Mouse (Mus musculus) lung, postnatal 0 days (tissue): Measurements from ENCODE around the gene Gtpbp1. TPM values are rescaled to one million over a fixed set of nuclear protein-coding genes. Genes with fewer than 3 reads are reported as not detected.

Source experiments
- ATAC-seq: fragments of 200-750 bp; cut with Nextera tagmentation; 2 replicates; pipeline ENCODE4 v1.8.0; 2017; ENCODE audit warnings: moderate library complexity
- DNase-seq: peaks from one replicate; pipeline ENCODE4 v3.0.0-alpha.2; 2016; ENCODE audit warnings: low spot score
- H3K27ac ChIP-seq: fragments of 300-500 bp; sonication (generic); 2 replicates; pipeline ENCODE4 v1.5.1; 2014; ENCODE audit warnings: antibody characterized with exemption, mild to moderate bottlenecking, low read length, mixed read lengths
- H3K27me3 ChIP-seq: fragments of 300-500 bp; sonication (generic); replicated peaks from 2 replicates; pipeline ENCODE4 v1.6.1; 2014; ENCODE audit warnings: low read length, mixed read lengths; ENCODE audit not compliant: insufficient read depth
- H3K36me3 ChIP-seq: fragments of 300-500 bp; sonication (generic); 2 replicates; pipeline ENCODE4 v1.6.1; 2014; ENCODE audit warnings: low read length, mixed read lengths; ENCODE audit not compliant: insufficient read depth
- H3K4me1 ChIP-seq: fragments of 300-500 bp; sonication (generic); 2 replicates; pipeline ENCODE4 v1.6.1; 2014; ENCODE audit warnings: antibody characterized with exemption, low read depth, low read length, mixed read lengths; ENCODE audit not compliant: insufficient read depth
- H3K4me2 ChIP-seq: fragments of 300-500 bp; sonication (generic); replicated peaks from 2 replicates; pipeline ENCODE4 v1.6.1; 2014; ENCODE audit warnings: low read depth, mild to moderate bottlenecking, low read length, moderate library complexity, mixed read lengths
- H3K4me3 ChIP-seq: fragments of 300-500 bp; sonication (generic); 2 replicates; pipeline ENCODE4 v1.5.1; 2014; ENCODE audit warnings: low read depth, low read length
- H3K9ac ChIP-seq: fragments of 300-500 bp; sonication (generic); replicated peaks from 2 replicates; pipeline ENCODE4 v1.6.1; 2014; ENCODE audit warnings: low read depth, mild to moderate bottlenecking
- H3K9me3 ChIP-seq: fragments of 300-500 bp; sonication (generic); 2 replicates; pipeline ENCODE4 v1.6.1; 2016; ENCODE audit warnings: low read length, mixed read lengths
- CTCF ChIP-seq: IDR thresholded peaks from 2 replicates; pipeline ENCODE4 v1.5.1; 2016; ENCODE audit warnings: antibody characterized with exemption, mild to moderate bottlenecking
- EP300 ChIP-seq: IDR thresholded peaks from 2 replicates; pipeline ENCODE4 v1.6.1; 2016; ENCODE audit warnings: antibody characterized with exemption, mild to moderate bottlenecking, control low read depth
- WGBS: fragments of 180-500 bp; shearing (Covaris S2); extraction: QIAGEN DNeasy Blood & Tissue Kit; methylation state at CpG from one replicate; pipeline ENCODE4 v1.1.7; 2014; 5-methylcytosine and 5-hydroxymethylcytosine counted together
- polyA plus RNA-seq: library from polyadenylated mRNA; unstranded; fragments of >200 nt; fragmentation: Nextera tagmentation; extraction: Ambion mirVana; gene quantifications from 2 replicates; pipeline ENCODE4 v1.2.1, GENCODE M21; 2015

Gene Gtpbp1
- polyA plus RNA-seq, 1 experiment from 2014 or later, result 16.9 TPM

DNA sequence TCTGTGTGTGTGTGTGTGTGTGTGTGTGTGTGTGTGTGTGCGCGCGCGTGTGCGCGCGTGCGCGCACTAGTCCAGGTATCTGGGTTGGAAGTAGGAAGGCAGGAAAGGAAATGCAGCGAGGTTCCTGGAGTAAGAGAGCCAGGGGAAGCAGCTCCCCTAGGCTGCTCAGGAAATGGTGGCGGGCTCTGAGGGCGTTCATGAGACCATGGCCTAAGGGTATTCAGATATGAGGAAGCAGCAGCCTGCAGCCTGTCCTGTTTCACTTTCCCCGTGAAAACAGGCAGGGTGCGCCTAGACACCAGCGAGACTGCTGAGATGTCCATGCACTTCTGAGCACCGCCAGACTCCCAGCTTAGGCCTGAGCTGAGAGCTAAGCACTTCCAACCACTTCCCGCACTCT, 61.1 kb downstream of the Gtpbp1 start:
- no peak for TF ChIP-seq CTCF
- no peak for TF ChIP-seq EP300
- Histone ChIP-seq H3K9me3 (no peaks in the 10 kb centered on the region), H3K4me1 (0 out of 2 replicates have a peak, but pooled peaks cover 3% of the 10 kb centered on the region), H3K4me2 (no peak overlapping the region), H3K27me3 (no peaks in the 10 kb centered on the region), H3K4me3 (no peak overlapping the region), H3K9ac (no peak overlapping the region), H3K36me3 (no peaks in the 10 kb centered on the region), H3K27ac (no peak overlapping the region)
- ATAC-seq (no peak), DNase-seq (no peak)
- 70% methylated on average over 16 of the region's 17 CpGs for WGBS

DNA sequence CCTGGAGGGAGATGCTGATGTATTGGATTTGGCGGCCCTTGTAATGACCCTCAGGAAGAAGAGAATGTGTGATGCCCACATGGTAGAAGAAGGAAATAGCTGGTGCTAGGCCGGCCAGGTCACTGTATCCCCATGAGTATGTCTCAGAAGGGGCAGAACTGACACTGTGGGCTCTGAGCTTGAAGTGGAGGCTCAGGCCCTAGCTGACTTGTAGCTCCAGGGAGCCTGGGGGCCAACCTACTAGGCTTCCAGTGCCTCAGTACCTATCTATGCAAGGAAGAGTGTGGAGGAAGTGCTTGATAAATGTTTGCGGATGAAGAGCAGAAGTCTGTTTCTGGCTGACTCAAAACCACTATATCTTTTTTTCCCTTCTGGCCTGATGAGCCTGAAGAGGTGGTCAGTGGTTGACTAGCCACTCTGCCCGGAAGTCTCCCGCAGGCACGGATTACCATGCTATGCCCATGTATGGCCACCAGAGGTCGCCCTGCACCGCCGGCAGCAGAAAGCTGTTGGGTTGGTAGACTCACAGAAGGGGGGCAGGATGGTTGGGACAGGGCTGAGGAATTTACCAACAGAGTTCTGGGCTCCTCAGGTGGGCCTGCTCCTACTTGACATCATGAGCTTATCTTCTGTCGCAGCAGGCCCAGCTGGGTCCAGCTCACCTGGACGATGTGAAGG, 62.2 kb downstream of the Gtpbp1 start:
- Histone ChIP-seq H3K4me3 (no peak overlapping the region), H3K36me3 (no peaks in the 10 kb centered on the region), H3K27ac (no peak overlapping the region), H3K9me3 (no peaks in the 10 kb centered on the region), H3K27me3 (no peaks in the 10 kb centered on the region), H3K9ac (no peak overlapping the region), H3K4me2 (no peak overlapping the region), H3K4me1 (0 out of 2 replicates have a peak, but pooled peaks cover 3% of the 10 kb centered on the region)
- peak; percentile 63 for ATAC-seq
- TF ChIP-seq EP300 (no peak), CTCF (peak; percentile 100)
- 22% methylated on average over 11 of the region's 11 CpGs for WGBS
- DNase-seq, result peak; percentile 77

DNA sequence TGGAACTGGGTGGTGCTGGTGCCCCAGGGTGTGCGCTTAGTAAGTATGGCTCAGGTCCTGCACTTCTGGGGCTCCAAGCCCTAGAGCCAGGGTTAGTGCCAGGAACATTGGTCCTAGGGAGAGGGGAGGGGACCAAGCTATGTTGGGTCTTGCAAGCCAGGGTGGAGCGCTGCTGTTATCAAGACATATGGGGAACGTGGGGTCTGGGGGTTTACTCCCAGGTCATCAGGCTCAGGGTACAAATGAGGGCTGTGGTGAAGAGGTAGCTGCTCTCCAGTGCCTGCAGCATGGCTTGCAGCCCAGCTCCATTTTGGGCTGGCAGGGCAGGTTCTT, 62.7 kb downstream of the Gtpbp1 start:
- H3K9ac ChIP-seq, result no peak overlapping the region
- no peak overlapping the region for H3K27ac ChIP-seq
- H3K9me3 ChIP-seq, result no peaks in the 10 kb centered on the region
- no peak overlapping the region for H3K4me2 ChIP-seq
- WGBS, result 96% methylated on average over 3 of the region's 3 CpGs
- 0 out of 2 replicates have a peak, but pooled peaks cover 3% of the 10 kb centered on the region for H3K4me1 ChIP-seq
- no peak for ATAC-seq
- no peak overlapping the region for H3K4me3 ChIP-seq
- TF ChIP-seq EP300, result no peak
- TF ChIP-seq CTCF, result no peak
- no peaks in the 10 kb centered on the region for H3K27me3 ChIP-seq
- DNase-seq, result no peak
- no peaks in the 10 kb centered on the region for H3K36me3 ChIP-seq

DNA sequence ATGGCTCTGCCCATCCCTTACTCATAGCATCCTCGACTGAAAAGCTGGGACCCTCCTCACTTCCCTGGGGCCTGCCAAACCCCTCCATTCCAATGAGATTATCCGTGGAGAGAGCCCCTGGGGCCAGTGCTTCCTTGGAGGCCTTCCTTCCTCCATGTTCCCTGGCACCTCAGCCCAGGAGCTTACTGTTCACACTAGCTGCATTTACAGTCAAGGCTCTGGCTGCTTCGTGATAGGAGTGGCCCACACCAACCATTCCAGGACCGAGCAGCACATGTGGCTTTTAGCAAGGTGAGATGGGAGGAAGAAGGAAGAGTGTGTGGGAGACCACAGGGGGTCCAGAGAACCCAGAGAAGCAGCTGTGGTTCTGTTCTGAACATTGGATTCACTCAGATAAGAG, 63.2 kb downstream of the Gtpbp1 start:
- Histone ChIP-seq H3K4me2 (no peak overlapping the region), H3K4me1 (0 out of 2 replicates have a peak, but pooled peaks cover 3% of the 10 kb centered on the region), H3K9ac (no peak overlapping the region), H3K27me3 (no peaks in the 10 kb centered on the region), H3K36me3 (no peaks in the 10 kb centered on the region), H3K4me3 (no peak overlapping the region), H3K27ac (no peak overlapping the region), H3K9me3 (no peaks in the 10 kb centered on the region)
- 53% methylated on average over 4 of the region's 4 CpGs for WGBS
- ATAC-seq, result no peak
- no peak for DNase-seq
- no peak for TF ChIP-seq CTCF
- no peak for TF ChIP-seq EP300

DNA sequence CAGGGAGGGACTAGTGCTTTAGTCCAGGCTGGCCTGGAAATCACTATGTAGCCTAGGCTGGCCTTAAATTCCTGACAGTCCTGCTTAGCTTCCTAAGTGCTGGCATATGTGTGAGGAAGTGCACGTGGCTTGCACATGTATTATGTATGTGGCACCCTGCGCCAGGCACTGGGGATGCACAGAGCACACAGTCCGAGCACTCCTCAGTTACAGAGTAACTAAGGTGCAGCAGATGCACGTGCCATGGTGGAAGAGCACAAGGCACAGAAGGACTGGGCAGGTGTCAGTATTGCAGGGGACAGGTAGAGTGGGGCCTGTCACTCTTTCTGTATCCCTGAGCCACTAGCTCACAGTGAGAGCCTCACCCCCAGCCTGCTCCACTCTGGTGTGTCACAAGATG, 64.5 kb downstream of the Gtpbp1 start:
- no peaks in the 10 kb centered on the region for H3K27me3 ChIP-seq
- H3K27ac ChIP-seq, result no peak overlapping the region
- no peak overlapping the region for H3K9ac ChIP-seq
- WGBS, result 79% methylated on average over 4 of the region's 4 CpGs
- H3K4me2 ChIP-seq, result no peak overlapping the region
- 0 out of 2 replicates have a peak, but pooled peaks cover 3% of the 10 kb centered on the region for H3K4me1 ChIP-seq
- no peak for ATAC-seq
- H3K36me3 ChIP-seq, result no peaks in the 10 kb centered on the region
- TF ChIP-seq EP300, result no peak
- H3K4me3 ChIP-seq, result no peak overlapping the region
- no peaks in the 10 kb centered on the region for H3K9me3 ChIP-seq
- DNase-seq, result no peak

DNA sequence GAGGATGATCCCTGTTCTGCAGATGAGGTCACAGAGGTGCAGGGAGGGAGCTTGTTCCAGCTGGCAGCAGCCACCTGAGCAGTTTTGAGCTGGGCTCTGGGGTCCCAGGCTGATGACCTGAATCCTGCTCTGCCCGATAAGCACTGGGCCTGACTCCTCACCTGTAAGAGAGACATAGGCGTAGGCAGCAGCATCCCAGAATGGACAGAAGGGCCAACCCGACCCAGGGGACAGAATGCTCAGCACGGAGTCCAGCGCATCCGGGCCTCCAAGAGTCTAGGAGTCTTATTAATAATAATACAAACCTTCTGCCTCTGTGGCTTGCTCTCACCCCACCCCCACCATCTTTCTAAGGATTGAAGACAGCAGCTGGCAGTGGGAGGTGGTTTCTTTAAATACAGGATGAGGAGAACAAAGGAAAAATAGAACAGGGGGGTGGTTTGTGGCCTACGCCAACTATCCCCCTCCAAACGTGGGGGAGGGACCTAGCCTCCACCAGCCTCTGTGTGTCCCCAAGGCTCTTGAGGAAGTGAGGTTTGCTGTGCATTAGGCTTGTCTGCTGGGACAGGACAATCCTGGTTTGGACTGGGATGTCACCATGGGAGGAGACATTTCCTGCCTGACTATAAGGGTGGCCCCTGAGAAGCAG, 65.5 kb downstream of the Gtpbp1 start:
- Histone ChIP-seq H3K4me2 (no peak overlapping the region), H3K27ac (peak overlapping the region; percentile 78), H3K36me3 (no peaks in the 10 kb centered on the region), H3K9ac (no peak overlapping the region), H3K27me3 (no peaks in the 10 kb centered on the region), H3K9me3 (no peaks in the 10 kb centered on the region), H3K4me1 (0 out of 2 replicates have a peak, but pooled peaks cover 3% of the 10 kb centered on the region), H3K4me3 (no peak overlapping the region)
- peak; percentile 53 for DNase-seq
- WGBS, result 59% methylated on average over 8 of the region's 8 CpGs
- ATAC-seq, result peak; percentile 77
- no peak for TF ChIP-seq EP300
- no peak for TF ChIP-seq CTCF
